Mouse (Mus musculus) CH12.LX (cell line): ENCODE results near the gene Tmem200b. TPM values are rescaled to one million over a fixed set of nuclear protein-coding genes. Genes with fewer than 3 reads are reported as not detected.

Experiments
- DNase-seq: peaks from one replicate; pipeline ENCODE4 v3.0.0-alpha.2; 2013; ENCODE audit errors: extremely low read depth
- H3K27ac ChIP-seq: 2 replicates; pipeline ENCODE4 v1.5.1; 2012; ENCODE audit warnings: low read depth, mild to moderate bottlenecking, control low read depth, moderate library complexity; ENCODE audit not compliant: insufficient read depth
- H3K27me3 ChIP-seq: replicated peaks from 2 replicates; pipeline ENCODE3; 2012; ENCODE audit warnings: inconsistent platforms
- H3K36me3 ChIP-seq, 2 experiments: replicated peaks in 1 of 2; 2 replicates each; pipeline versions ENCODE3 to v1.6.1; 2012; ENCODE audit warnings: inconsistent platforms in 1 of 2, low read length in 1 of 2, mild to moderate bottlenecking in 1 of 2, mixed read lengths in 1 of 2, moderate library complexity in 1 of 2; ENCODE audit not compliant: control insufficient read depth in 1 of 2, insufficient read depth in 1 of 2
- H3K4me1 ChIP-seq, 2 experiments: 2 replicates each; pipeline ENCODE4 v1.6.1; 2012; ENCODE audit warnings: inconsistent platforms in 1 of 2, moderate library complexity in 1 of 2; ENCODE audit not compliant: insufficient read depth in 2 of 2, control insufficient read depth in 1 of 2
- H3K4me2 ChIP-seq: 2 replicates; pipeline ENCODE4 v1.6.1; 2012; ENCODE audit warnings: low read depth, mild to moderate bottlenecking, control low read depth; ENCODE audit not compliant: poor library complexity, insufficient read depth, severe bottlenecking
- H3K4me3 ChIP-seq, 3 experiments: fragments of 150-350 bp in 1 of 3; sonication (generic) in 1 of 3; replicated peaks in 1 of 3; 2 replicates each; pipeline versions ENCODE3 to v1.5.1; 2011 to 2012; ENCODE audit warnings: low read depth in 2 of 3, low read length in 2 of 3, mild to moderate bottlenecking in 2 of 3, moderate library complexity in 2 of 3, control low read depth in 1 of 3, improper control_type of control experiment in 1 of 3, inconsistent platforms in 1 of 3, mixed read lengths in 1 of 3; ENCODE audit not compliant: poor library complexity in 1 of 3
- H3K79me2 ChIP-seq: replicated peaks from 2 replicates; pipeline ENCODE4 v1.6.1; 2012; ENCODE audit warnings: mild to moderate bottlenecking, moderate library complexity; ENCODE audit not compliant: control insufficient read depth, poor library complexity, insufficient read depth, severe bottlenecking; ENCODE audit errors: extremely low read depth
- H3K9ac ChIP-seq: 2 replicates; pipeline ENCODE4 v1.6.1; 2012; ENCODE audit warnings: low read depth, mild to moderate bottlenecking, control low read depth, moderate library complexity; ENCODE audit not compliant: insufficient read depth
- H3K9me3 ChIP-seq: replicated peaks from 2 replicates; pipeline ENCODE3; 2012; ENCODE audit warnings: low read length, inconsistent platforms, mixed read lengths
- CTCF ChIP-seq, 2 experiments: IDR thresholded peaks in 1 of 2; conservative IDR thresholded peaks in 1 of 2; 2 replicates each; pipeline ENCODE4 v1.5.1; 2011 to 2012; ENCODE audit warnings: low read depth in 2 of 2, low read length in 2 of 2, improper control_type of control experiment in 1 of 2, inconsistent platforms in 1 of 2, mild to moderate bottlenecking in 1 of 2, moderate library complexity in 1 of 2
- E2F4 ChIP-seq: IDR thresholded peaks from 2 replicates; pipeline ENCODE4 v1.6.1; 2011; ENCODE audit warnings: low read depth, low read length, improper control_type of control experiment; ENCODE audit not compliant: insufficient replicate concordance
- ELF1 ChIP-seq: IDR thresholded peaks from 2 replicates; pipeline ENCODE4 v1.6.1; 2014; ENCODE audit warnings: low read depth, mild to moderate bottlenecking, inconsistent platforms, low read length, improper control_type of control experiment
- ETS1 ChIP-seq: conservative IDR thresholded peaks from 2 replicates; pipeline ENCODE4 v1.6.1; 2012; ENCODE audit warnings: low read depth, mild to moderate bottlenecking, inconsistent platforms, low read length, improper control_type of control experiment, moderate library complexity
- HCFC1 ChIP-seq: IDR thresholded peaks from 2 replicates; pipeline ENCODE4 v1.6.1; 2012; ENCODE audit warnings: low read depth, mild to moderate bottlenecking, inconsistent platforms, low read length, improper control_type of control experiment
- JUN ChIP-seq: IDR thresholded peaks from 2 replicates; pipeline ENCODE4 v1.6.1; 2011; ENCODE audit warnings: low read depth, mild to moderate bottlenecking, low read length, improper control_type of control experiment, moderate library complexity; ENCODE audit not compliant: insufficient read depth
- MAFK ChIP-seq: IDR thresholded peaks from 2 replicates; pipeline ENCODE4 v1.6.1; 2011; ENCODE audit warnings: low read length, improper control_type of control experiment; ENCODE audit not compliant: insufficient replicate concordance
- MAZ ChIP-seq: IDR thresholded peaks from 2 replicates; pipeline ENCODE4 v1.6.1; 2012; ENCODE audit warnings: low read depth, mild to moderate bottlenecking, inconsistent platforms, low read length, improper control_type of control experiment, moderate library complexity
- MEF2A ChIP-seq: IDR thresholded peaks from 2 replicates; pipeline ENCODE4 v1.6.1; 2014; ENCODE audit warnings: low read depth, mild to moderate bottlenecking, inconsistent platforms, low read length, improper control_type of control experiment, borderline replicate concordance
- NELFE ChIP-seq: IDR thresholded peaks from 2 replicates; pipeline ENCODE4 v1.6.1; 2011; ENCODE audit warnings: low read depth, low read length, improper control_type of control experiment
- NRF1 ChIP-seq: IDR thresholded peaks from 2 replicates; pipeline ENCODE4 v1.6.1; 2014; ENCODE audit warnings: low read depth, mild to moderate bottlenecking, inconsistent platforms, low read length, improper control_type of control experiment, moderate library complexity
- PAX5 ChIP-seq: IDR thresholded peaks from 2 replicates; pipeline ENCODE4 v1.6.1; 2012; ENCODE audit warnings: low read length, inconsistent platforms, mixed read lengths
- POLR2AphosphoS2 ChIP-seq: IDR thresholded peaks from 2 replicates; pipeline ENCODE4 v1.6.1; 2011; ENCODE audit warnings: low read depth, low read length, improper control_type of control experiment
- RAD21 ChIP-seq: IDR thresholded peaks from 2 replicates; pipeline ENCODE4 v1.6.1; 2011; ENCODE audit warnings: low read depth, mild to moderate bottlenecking, low read length, improper control_type of control experiment, moderate library complexity
- RCOR1 ChIP-seq: conservative IDR thresholded peaks from 2 replicates; pipeline ENCODE4 v1.6.1; 2012; ENCODE audit warnings: low read depth, mild to moderate bottlenecking, inconsistent platforms, low read length, improper control_type of control experiment
- SIN3A ChIP-seq: IDR thresholded peaks from 2 replicates; pipeline ENCODE4 v1.6.1; 2012; ENCODE audit warnings: low read length, improper control_type of control experiment, inconsistent platforms
- TCF12 ChIP-seq: IDR thresholded peaks from 2 replicates; pipeline ENCODE4 v1.6.1; 2014; ENCODE audit warnings: low read depth, mild to moderate bottlenecking, inconsistent platforms, low read length, improper control_type of control experiment
- UBTF ChIP-seq: IDR thresholded peaks from 2 replicates; pipeline ENCODE4 v1.6.1; 2012; ENCODE audit warnings: low read depth, mild to moderate bottlenecking, inconsistent platforms, low read length, improper control_type of control experiment, moderate library complexity
- USF1 ChIP-seq: IDR thresholded peaks from 2 replicates; pipeline ENCODE4 v1.6.1; 2014; ENCODE audit warnings: low read depth, mild to moderate bottlenecking, inconsistent platforms, low read length, improper control_type of control experiment
- USF2 ChIP-seq: conservative IDR thresholded peaks from 2 replicates; pipeline ENCODE4 v1.6.1; 2011; ENCODE audit warnings: low read depth, low read length, improper control_type of control experiment
- ZC3H11A ChIP-seq: IDR thresholded peaks from 2 replicates; pipeline ENCODE4 v1.6.1; 2012; ENCODE audit warnings: low read depth, mild to moderate bottlenecking, inconsistent platforms, low read length, improper control_type of control experiment
- ZMIZ1 ChIP-seq: IDR thresholded peaks from 2 replicates; pipeline ENCODE4 v1.6.1; 2012; ENCODE audit warnings: low read depth, mild to moderate bottlenecking, inconsistent platforms, low read length, improper control_type of control experiment
- ZNF384 ChIP-seq: IDR thresholded peaks from 2 replicates; pipeline ENCODE4 v1.6.1; 2012; ENCODE audit warnings: low read depth, low read length, improper control_type of control experiment, inconsistent platforms
- dilution Hi-C: fragments of 300-500 bp; cut with MboI; formaldehyde crosslinking; loops from 2 replicates; pipeline ENCODE4 v1.14.3; 2020; ENCODE audit warnings: low sequenced_read_pairs; ENCODE audit not compliant: extremely low pct_unique_long_range_greater_than_20kb, extremely low pct_ligation_motif_present
- in situ Hi-C: fragments of 300-500 bp; cut with MboI; formaldehyde crosslinking; loops from 3 replicates; pipeline ENCODE4 v1.14.3; 2019; ENCODE audit warnings: low sequenced_read_pairs, low pct_ligation_motif_present, low pct_unique_long_range_greater_than_20kb, mixed read lengths
- polyA plus RNA-seq: library from polyadenylated mRNA; unstranded; fragments of >175 nt; gene quantifications from 2 replicates; pipeline ENCODE4 v1.2.1, GENCODE M21; 2012; ENCODE audit warnings: low read depth; ENCODE audit not compliant: insufficient read length
- total RNA-seq, 2 experiments: library from RNA; depleted of rRNA; stranded (reverse); fragments of 300-350 nt in 1 of 2; fragments of >200 nt in 1 of 2; gene quantifications; 2 replicates each; pipeline ENCODE4 v1.2.3; 2012 to 2014

The Tmem200b gene
- total and polyA plus RNA-seq, 3 experiments, result not detected

DNA sequence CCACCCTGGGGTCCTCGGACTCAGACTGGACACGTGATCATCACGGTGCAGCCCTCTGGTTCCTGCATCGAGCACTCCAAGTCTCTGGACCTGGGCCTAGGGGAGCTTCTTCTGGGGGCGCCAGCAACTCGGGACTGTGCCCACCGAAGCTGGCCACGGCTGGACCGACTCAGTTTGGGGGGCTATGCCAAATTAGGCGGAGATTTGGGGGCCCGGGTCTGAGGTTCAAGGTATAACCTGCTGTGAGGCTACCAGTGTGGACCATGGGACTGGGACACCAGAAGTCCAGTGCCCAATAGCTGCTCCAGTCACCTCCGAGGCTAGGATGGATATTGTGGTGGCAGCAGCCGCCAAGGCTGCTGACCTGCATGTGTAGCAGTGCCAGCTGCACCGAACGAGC, 833 bp downstream of the Tmem200b start:
- no peaks in the 10 kb centered on the region for H3K27me3 ChIP-seq
- TF ChIP-seq ZNF384 (no peak), TCF12 (no peak), HCFC1 (no peak), ZC3H11A (no peak), RCOR1 (no peak), SIN3A (no peak), NELFE (no peak), NRF1 (no peak), UBTF (no peak), POLR2AphosphoS2 (no peak), ZMIZ1 (no peak), USF2 (no peak), MAFK (no peak), CTCF (conservative IDR thresholded peaks at IDR 0.05 in 1 of 2, IDR thresholded peaks at IDR 0.05 in 1 of 2; ENCODE audit: low read depth in 2 of 2, low read length in 2 of 2) (no peak), ETS1 (no peak), JUN (no peak), MAZ (no peak), ELF1 (no peak), USF1 (no peak), E2F4 (no peak)
- no peak overlapping the region for H3K27ac ChIP-seq
- peaks cover 26% of the 10 kb centered on the region for H3K9me3 ChIP-seq
- H3K9ac ChIP-seq, result no peak overlapping the region
- DNase-seq, result no peak
- no peak overlapping the region for H3K4me2 ChIP-seq
- H3K4me1 ChIP-seq, result peaks cover 0 to 9% of the 10 kb centered on the region in 2 experiments; a peak in 2 of 4 replicates
- no peaks in the 10 kb centered on the region for H3K79me2 ChIP-seq
- peaks cover 8 to 48% of the 10 kb centered on the region in 2 experiments for H3K36me3 ChIP-seq
- no peak overlapping the region for H3K4me3 ChIP-seq
- in situ Hi-C loops (no loop called here), dilution Hi-C loops (no loop called here)

DNA sequence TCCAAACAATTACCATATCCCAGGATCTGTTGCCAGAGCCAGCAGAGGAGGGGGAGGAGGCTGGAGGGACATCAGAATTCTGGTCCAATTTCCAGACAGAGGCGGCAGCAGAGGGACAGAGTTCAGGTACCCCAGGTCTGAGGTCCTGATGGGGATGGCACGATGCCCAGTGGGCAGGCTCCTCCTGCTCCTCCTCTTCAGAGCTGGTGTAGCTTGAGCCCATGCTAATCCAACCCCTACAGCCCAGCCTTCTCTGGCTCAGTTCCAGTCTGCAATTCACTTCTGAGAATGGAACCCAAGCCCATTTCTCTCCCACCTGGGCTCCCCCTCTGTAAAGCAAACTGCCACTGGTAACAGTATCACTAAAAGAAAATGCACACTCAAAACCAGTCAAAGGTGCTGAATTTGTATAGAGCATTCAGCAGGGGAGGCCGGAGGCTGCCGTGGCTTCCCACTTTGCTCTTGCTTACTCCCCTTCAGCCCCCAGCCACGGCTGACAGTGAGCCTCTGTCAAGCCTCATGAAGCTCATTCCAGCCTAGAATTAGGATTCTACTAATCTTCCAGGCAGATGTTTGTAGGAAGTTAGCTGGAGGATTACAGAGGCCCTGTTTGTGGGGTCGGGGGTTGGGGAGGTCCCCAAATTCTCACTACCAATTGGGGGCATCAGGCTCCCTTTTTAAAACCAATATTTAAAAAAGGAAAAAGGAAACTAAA, 2.7 kb downstream of the Tmem200b start:
- no peak overlapping the region for H3K4me2 ChIP-seq
- DNase-seq, result no peak
- TF ChIP-seq CTCF (conservative IDR thresholded peaks at IDR 0.05 in 1 of 2, IDR thresholded peaks at IDR 0.05 in 1 of 2; ENCODE audit: low read depth in 2 of 2, low read length in 2 of 2) (no peak), PAX5 (no peak), ELF1 (no peak), ZMIZ1 (no peak), MEF2A (no peak), RAD21 (no peak)
- peaks cover 26% of the 10 kb centered on the region for H3K9me3 ChIP-seq
- H3K36me3 ChIP-seq, result peaks cover 13 to 63% of the 10 kb centered on the region in 2 experiments
- no peaks in the 10 kb centered on the region for H3K27me3 ChIP-seq
- peaks cover 0 to 9% of the 10 kb centered on the region in 2 experiments; a peak in 2 of 4 replicates for H3K4me1 ChIP-seq
- no peak overlapping the region for H3K27ac ChIP-seq
- H3K9ac ChIP-seq, result no peak overlapping the region
- dilution Hi-C loops, result no loop called here
- no peaks in the 10 kb centered on the region for H3K79me2 ChIP-seq
- in situ Hi-C loops, result no loop called here
- no peak overlapping the region for H3K4me3 ChIP-seq
